Mouse (Mus musculus): ENCODE results near the gene Nfkbie. TPM values are rescaled to one million over a fixed set of nuclear protein-coding genes. Genes with fewer than 3 reads are reported as not detected.
A peak's percentile ranks its signal among the peaks of the same experiment; 100 is the strongest.

The Nfkbie gene
- polyA plus RNA-seq, 1 experiment from 2014 or later, result 6.2 TPM

GRCm38 (mm10) chr17:45565103-45565502 lies 9.6 kb downstream of the Nfkbie start:
- H3K36me3 ChIP-seq, result peaks cover 45% of the 10 kb centered on the region

GRCm38 (mm10) chr17:45566031-45566359 lies 10.5 kb downstream of the Nfkbie start:
- Histone ChIP-seq H3K4me3 (peak overlapping the region; percentile 0; the same call in 1 of the 2 replicates), H3K4me2 (replicated peaks) (no peak overlapping the region), H3K27ac (no peak overlapping the region), H3K4me1 (peaks cover 47% of the 10 kb centered on the region), H3K36me3 (peaks cover 54% of the 10 kb centered on the region), H3K27me3 (no peaks in the 10 kb centered on the region), H3K9ac (no peak overlapping the region), H3K9me3 (no peaks in the 10 kb centered on the region)
- 50% methylated on average over 1 of the region's 1 CpGs for WGBS
- no peak for ATAC-seq (ENCODE audit: low FRiP score, low read depth)

More at GRCm38 (mm10) chr17:45565103-45565502, 9.6 kb downstream of the Nfkbie start:
- 94% methylated on average over 11 of the region's 11 CpGs for WGBS
- H3K4me3 ChIP-seq, result peak overlapping the region; percentile 86
- ATAC-seq (ENCODE audit: low FRiP score, low read depth), result no peak
- peaks cover 38% of the 10 kb centered on the region for H3K4me1 ChIP-seq
- no peak overlapping the region for H3K27ac ChIP-seq
- H3K9me3 ChIP-seq, result no peaks in the 10 kb centered on the region
- H3K9ac ChIP-seq, result peak overlapping the region; percentile 92
- H3K27me3 ChIP-seq, result no peaks in the 10 kb centered on the region
- H3K4me2 ChIP-seq (replicated peaks), result peak overlapping the region; percentile 80

- Histone ChIP-seq H3K27ac (no peak overlapping the region), H3K4me3 (peak overlapping the region; percentile 0; the same call in 1 of the 2 replicates), H3K27me3 (no peaks in the 10 kb centered on the region), H3K9me3 (no peaks in the 10 kb centered on the region), H3K4me1 (peaks cover 53% of the 10 kb centered on the region), H3K9ac (no peak overlapping the region), H3K36me3 (peaks cover 60% of the 10 kb centered on the region), H3K4me2 (replicated peaks) (no peak overlapping the region)
- no peak for ATAC-seq (ENCODE audit: low FRiP score, low read depth)
- 65% methylated on average over 18 of the region's 18 CpGs for WGBS
Observed at GRCm38 (mm10) chr17:45566360-45567161, 11.1 kb downstream of the Nfkbie start.

GRCm38 (mm10) chr17:45567162-45567601 lies 11.7 kb downstream of the Nfkbie start:
- Histone ChIP-seq H3K9me3 (no peaks in the 10 kb centered on the region), H3K4me1 (peaks cover 58% of the 10 kb centered on the region), H3K4me2 (replicated peaks) (no peak overlapping the region), H3K4me3 (no peak overlapping the region), H3K36me3 (peaks cover 62% of the 10 kb centered on the region), H3K9ac (no peak overlapping the region), H3K27ac (no peak overlapping the region), H3K27me3 (no peaks in the 10 kb centered on the region)
- ATAC-seq (ENCODE audit: low FRiP score, low read depth), result no peak
- 24% methylated on average over 4 of the region's 4 CpGs for WGBS

- Histone ChIP-seq H3K9ac (no peak overlapping the region; the same call in 1 of the 2 replicates), H3K27me3 (no peaks in the 10 kb centered on the region), H3K4me1 (peaks cover 58% of the 10 kb centered on the region), H3K36me3 (peaks cover 62% of the 10 kb centered on the region), H3K4me2 (replicated peaks) (no peak overlapping the region), H3K4me3 (no peak overlapping the region), H3K27ac (no peak overlapping the region), H3K9me3 (no peaks in the 10 kb centered on the region)
- 87% methylated on average over 12 of the region's 12 CpGs for WGBS
- no peak for ATAC-seq (ENCODE audit: low FRiP score, low read depth)
Observed at GRCm38 (mm10) chr17:45568990-45569389, 13.5 kb downstream of the Nfkbie start.

- WGBS, result 83% methylated on average over 4 of the region's 4 CpGs
- ATAC-seq (ENCODE audit: low FRiP score, low read depth), result no peak
- no peak overlapping the region for H3K4me2 ChIP-seq (replicated peaks)
- H3K4me1 ChIP-seq, result peaks cover 59% of the 10 kb centered on the region
- H3K36me3 ChIP-seq, result peaks cover 62% of the 10 kb centered on the region
- H3K9me3 ChIP-seq, result no peaks in the 10 kb centered on the region
- H3K9ac ChIP-seq, result no peak overlapping the region
- no peak overlapping the region for H3K4me3 ChIP-seq
- no peaks in the 10 kb centered on the region for H3K27me3 ChIP-seq
- H3K27ac ChIP-seq, result no peak overlapping the region
Observed at GRCm38 (mm10) chr17:45569999-45570398, 14.5 kb downstream of the Nfkbie start.

- no peaks in the 10 kb centered on the region for H3K9me3 ChIP-seq
- H3K4me3 ChIP-seq, result peak overlapping the region; percentile 100
- peaks cover 38% of the 10 kb centered on the region for H3K4me1 ChIP-seq
- H3K27me3 ChIP-seq, result no peaks in the 10 kb centered on the region
- under 1% methylated on average over 53 of the region's 57 CpGs for WGBS
- H3K4me2 ChIP-seq (replicated peaks), result peak overlapping the region; percentile 82
- peaks cover 44% of the 10 kb centered on the region for H3K36me3 ChIP-seq
- H3K9ac ChIP-seq, result peak overlapping the region; percentile 99
- H3K27ac ChIP-seq, result peak overlapping the region; percentile 96
- ATAC-seq (ENCODE audit: low FRiP score, low read depth), result peak; percentile 44
Observed at GRCm38 (mm10) chr17:45572103-45573086, 16.9 kb downstream of the Nfkbie start.

- Histone ChIP-seq H3K9me3 (no peaks in the 10 kb centered on the region), H3K4me1 (peaks cover 34% of the 10 kb centered on the region), H3K4me3 (peak within 1 kb of the TSS; percentile 100), H3K27me3 (no peaks in the 10 kb centered on the region), H3K36me3 (peaks cover 35% of the 10 kb centered on the region), H3K27ac (peak within 1 kb of the TSS; percentile 98), H3K4me2 (replicated peaks) (peak within 1 kb of the TSS; percentile 82), H3K9ac (peak within 1 kb of the TSS; percentile 99)
- under 1% methylated on average over 41 of the region's 41 CpGs for WGBS
- peak; percentile 80 for ATAC-seq (ENCODE audit: low FRiP score, low read depth)
Observed at GRCm38 (mm10) chr17:45573087-45573779, 17.7 kb downstream of the Nfkbie start, which contains the start of gene Hsp90ab1. TSS of gene Hsp90ab1 (minus strand) at chr17:45573271.

GRCm38 (mm10) chr17:45573780-45574123 lies 18.2 kb downstream of the Nfkbie start:
- peak; percentile 63 for ATAC-seq (ENCODE audit: low FRiP score, low read depth)
- H3K4me3 ChIP-seq, result peak overlapping the region; percentile 100
- 0% methylated on average over 18 of the region's 18 CpGs for WGBS
- H3K36me3 ChIP-seq, result peaks cover 30% of the 10 kb centered on the region
- peak overlapping the region; percentile 98 for H3K27ac ChIP-seq
- peak overlapping the region; percentile 88 for H3K9ac ChIP-seq
- H3K27me3 ChIP-seq, result no peaks in the 10 kb centered on the region
- H3K4me2 ChIP-seq (replicated peaks), result peak overlapping the region; percentile 82
- peaks cover 34% of the 10 kb centered on the region for H3K4me1 ChIP-seq
- H3K9me3 ChIP-seq, result no peaks in the 10 kb centered on the region

- Histone ChIP-seq H3K4me2 (replicated peaks) (peak overlapping the region; percentile 82), H3K27ac (peak overlapping the region; percentile 98), H3K4me1 (peaks cover 34% of the 10 kb centered on the region), H3K27me3 (no peaks in the 10 kb centered on the region), H3K9ac (peak overlapping the region; percentile 88), H3K36me3 (peaks cover 25% of the 10 kb centered on the region), H3K9me3 (no peaks in the 10 kb centered on the region), H3K4me3 (peak overlapping the region; percentile 100)
- 4% methylated on average over 17 of the region's 17 CpGs for WGBS
- ATAC-seq (ENCODE audit: low FRiP score, low read depth), result peak; percentile 35
Observed at GRCm38 (mm10) chr17:45574129-45574761, 18.7 kb downstream of the Nfkbie start.
